Mouse (Mus musculus) frontal cortex, postnatal 14 days (tissue): Measurements from ENCODE around the gene Gnat1.
A peak's percentile ranks its signal among the peaks of the same experiment; 100 is the strongest.

ENCODE experiments used
- DNase-seq, 2 experiments: peaks; one replicate each; pipeline ENCODE4 v3.0.0; 2022; ENCODE audit warnings: low spot score in 2 of 2

Gene Gnat1

GRCm38 (mm10) chr9:107679501-107679900 lies at the start of gene Gnat1:
TSS of gene Gnat1 (minus strand) at chr9:107679712.
- DNase-seq = no peak

DNA sequence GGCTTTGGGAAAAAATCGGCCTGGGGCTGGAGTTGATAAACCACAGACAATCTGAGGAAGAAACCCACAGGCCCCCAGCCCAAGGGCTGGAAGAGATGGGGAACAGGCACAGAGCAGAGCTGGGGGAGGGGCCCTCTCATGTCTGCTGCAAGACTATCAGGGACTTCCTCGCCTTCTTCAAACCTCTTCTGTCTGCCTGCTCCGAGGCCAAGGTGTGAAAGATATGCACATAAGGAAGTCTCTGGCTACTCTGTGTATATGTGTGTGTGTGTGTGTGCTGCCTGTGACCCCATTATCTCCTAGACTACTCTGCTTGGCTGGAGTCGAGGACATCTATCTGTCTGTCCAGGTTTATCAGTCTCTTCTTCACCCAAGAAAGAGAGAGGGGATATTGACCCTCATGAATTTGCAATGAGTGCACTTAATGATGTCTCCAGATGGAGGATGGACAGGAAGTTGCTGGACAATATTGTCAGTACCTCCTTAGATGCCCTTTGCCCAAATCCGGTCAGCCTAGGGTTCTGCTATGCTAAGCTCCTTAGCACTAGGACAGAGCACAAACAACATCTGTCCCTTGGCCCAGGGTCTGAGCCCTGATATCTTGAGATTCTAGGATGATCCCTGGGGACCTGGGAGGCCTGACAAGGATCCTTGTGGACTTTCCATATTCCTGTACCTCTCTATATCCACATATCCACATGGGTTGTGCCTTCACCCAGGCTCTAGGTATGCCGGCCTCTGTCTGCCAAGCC lies 49.6 kb upstream of the Gnat1 start:
- DNase-seq = no peak

DNA sequence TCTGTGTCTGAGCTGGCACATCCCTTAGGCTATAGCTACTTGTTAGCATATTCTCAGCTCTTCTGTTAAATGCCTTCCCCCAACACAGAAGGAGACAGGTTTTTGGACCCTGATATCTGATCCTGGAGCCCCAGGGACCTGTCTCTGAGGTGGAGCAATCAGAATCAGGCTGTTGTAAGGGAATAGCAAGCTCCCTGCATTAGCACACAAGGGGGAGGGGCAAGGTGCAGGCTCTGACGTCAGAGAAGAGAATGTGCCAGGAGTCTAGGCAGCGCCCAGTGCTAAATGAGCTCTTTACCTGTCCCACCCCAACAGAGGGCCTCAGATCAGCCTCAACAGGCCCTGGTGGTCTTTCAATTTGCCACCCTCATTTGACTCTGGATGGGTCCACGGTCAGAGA lies 47.5 kb upstream of the Gnat1 start:
- no peak for DNase-seq

- DNase-seq = no peak
These were observed 45.3 kb upstream of the Gnat1 start for GRCm38 (mm10) chr9:107724796-107725195.

- no peak for DNase-seq
These were observed 44.5 kb upstream of the Gnat1 start for GRCm38 (mm10) chr9:107723794-107724531.

DNA sequence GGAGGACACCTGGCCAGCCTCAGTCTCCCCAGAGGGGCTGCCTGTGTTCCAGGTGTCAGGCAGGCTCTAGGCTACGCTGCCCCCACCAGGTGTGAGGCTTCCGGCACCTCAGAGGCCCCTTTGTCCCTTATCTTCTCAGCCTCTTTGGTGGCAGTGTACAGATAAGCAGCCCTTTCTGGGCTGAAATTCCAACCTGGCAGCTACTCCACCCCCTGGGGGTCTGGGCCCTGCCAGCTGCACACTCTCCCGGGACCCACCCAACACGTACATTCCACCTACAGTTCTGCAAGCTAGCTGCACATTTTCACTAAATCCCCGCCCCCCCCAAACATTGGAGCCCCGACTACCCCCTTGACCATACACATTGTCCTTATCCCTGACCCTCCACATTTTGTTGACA lies 43.8 kb upstream of the Gnat1 start:
- DNase-seq = no peak

DNA sequence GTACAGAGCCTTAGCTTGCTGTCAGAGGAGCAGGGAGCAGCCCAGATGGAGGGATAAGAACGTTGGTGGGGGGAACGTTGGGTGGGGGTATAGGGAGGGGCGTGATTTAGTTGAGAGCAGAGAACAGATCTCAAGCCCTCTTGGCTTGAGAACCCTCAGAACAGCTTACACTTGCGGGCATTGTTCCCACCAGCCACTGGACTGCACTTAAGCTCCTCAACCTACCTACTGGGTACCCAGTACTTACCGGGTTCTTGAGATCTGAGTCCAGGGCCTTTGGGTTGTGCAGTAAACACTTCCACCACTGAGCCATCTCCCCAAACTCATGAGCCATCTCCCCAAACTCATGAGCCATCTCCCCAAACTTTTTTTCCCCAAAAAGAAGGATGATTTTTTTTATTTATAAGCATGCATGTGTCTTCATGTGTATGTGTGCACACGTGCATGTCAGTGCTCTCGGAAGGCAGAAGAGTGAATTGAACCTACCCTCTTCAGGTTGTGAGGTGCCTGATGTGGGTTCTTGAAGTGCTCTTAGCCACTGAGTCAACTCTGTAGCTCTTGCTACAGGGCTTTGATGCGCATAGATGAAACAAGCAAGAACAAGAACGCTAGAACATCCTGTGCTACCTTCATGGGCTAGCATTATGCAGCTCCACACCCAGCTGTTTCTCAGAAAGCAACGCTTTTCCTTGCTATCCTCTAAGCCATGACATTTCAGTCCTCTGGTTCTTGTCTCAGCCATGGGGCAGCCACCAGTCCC lies 39.4 kb upstream of the Gnat1 start:
- DNase-seq = no peak

DNA sequence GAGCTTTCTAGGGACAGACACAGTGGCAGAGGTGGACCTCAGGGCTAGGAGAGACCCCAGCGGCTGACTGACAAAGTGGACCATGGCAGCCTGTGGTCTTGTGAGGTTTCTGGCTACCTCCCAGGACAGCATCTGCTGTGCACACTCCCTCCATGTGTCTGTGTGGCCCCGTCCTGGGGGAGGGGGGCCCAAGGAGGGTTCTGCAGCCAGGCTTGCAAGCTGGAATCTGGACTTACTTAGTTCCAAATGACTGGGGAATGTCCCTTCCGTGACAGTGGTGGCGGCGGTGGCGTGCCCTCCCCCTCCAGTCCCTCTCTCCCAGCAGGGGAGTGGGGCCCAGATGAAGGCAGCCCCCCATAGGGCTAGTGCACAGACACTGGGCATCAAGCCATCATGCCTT lies 37.4 kb upstream of the Gnat1 start:
- no peak for DNase-seq

DNA sequence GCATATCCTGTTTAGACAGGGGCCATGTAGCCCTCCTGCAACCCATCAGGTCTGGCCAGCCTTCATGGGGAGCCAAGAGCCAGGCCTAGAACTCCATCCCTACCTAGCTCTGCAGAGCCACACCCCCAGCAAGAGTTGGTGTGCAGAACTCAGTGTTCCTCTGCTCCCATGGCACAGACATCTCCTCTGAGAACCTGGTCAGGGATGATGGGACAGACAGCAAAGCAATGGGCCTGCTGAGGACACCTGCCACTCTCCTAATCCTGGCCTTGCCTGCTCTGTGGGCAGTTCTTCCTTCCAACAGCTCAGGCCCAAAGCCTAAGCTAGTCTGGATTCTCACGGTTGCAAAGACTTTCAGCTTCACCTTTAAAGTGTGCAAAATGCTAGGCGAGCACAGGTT lies 36.1 kb upstream of the Gnat1 start:
- no peak for DNase-seq

- no peak for DNase-seq
These were observed 34.9 kb upstream of the Gnat1 start for GRCm38 (mm10) chr9:107714221-107714952.

DNA sequence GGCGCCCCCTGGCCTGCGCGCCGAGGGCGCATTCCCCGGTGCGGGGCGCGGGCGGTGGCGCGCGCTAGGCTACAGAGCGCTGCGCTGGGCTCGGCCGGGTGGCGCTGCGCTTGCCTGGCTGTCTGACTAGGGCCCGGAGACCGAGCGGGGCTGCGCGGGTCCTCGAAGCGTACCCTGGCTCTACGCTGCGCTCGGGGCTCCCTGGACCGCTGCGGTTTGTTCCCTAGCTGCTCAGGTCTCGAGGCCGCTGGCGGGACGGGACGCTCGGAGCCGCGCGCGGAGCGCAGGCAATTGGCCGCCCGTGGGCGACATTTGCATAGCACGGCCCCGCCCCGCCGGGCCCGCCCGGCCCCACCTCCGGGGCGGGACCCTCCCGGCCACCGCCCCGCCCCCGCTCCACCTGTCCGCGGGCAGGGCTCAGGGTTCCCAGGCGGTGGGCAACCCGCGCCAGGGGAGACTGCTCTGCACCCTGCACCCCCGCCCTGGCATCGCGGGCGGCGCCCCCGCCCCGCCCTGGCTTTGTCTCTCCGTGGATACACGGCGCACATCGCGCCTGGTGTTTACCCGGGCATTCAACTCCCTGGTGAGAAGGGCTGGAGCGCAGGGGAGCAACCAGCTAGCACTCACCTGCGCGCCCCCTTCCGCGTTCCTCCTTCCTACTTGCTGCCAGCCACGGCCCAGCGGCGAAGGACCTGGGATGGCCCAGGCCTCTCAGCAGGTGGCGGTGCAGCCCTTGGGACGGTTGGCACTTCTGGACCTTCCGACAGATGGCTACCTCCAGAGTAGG lies 30.4 kb upstream of the Gnat1 start, which contains the start of gene Sema3f:
Gene Sema3f (minus strand): TSS at position 779 of the 787 bp plus-strand sequence.
- peak in 1 of 2 experiments; percentile 61 for DNase-seq

GRCm38 (mm10) chr9:107709096-107709696 lies 29.7 kb upstream of the Gnat1 start:
- no peak for DNase-seq

GRCm38 (mm10) chr9:107708439-107709095 lies 29.1 kb upstream of the Gnat1 start:
- no peak for DNase-seq

DNA sequence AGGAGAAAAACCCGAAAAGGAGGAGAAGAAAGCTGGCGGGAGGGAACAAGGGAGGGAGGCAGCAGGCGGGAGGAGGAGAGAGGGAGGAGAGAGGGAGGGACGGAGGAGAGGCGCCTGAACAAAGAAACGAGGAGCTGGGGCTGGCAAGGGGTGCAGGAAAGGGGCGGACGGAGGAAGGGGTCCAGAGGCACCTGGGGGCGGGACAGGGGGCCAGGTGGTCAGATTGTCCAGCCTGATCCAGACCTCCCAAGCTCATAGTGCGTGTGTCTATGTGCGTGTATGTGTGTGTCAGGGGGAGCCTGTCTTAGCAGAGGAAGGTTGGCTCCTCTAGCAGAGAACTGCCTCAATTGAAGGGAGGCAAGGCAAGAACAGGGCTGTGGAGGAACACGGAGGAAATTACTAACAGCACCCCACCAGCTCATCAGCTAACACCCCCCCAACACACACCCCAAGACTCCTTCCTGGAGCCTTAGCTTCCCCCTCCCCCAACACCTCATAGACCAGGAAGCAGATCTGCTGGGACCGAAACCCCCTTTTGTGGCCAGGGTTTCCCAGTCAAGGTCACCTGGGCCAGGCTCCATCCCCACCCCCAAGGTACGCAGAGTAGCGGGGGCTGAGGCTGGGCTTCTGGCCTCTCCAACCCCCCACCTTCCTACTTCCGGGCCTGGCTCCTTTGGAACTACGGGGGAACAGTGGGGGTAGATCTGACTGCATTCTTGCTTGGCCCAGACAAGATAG lies 28.4 kb upstream of the Gnat1 start:
- DNase-seq = no peak

GRCm38 (mm10) chr9:107706781-107707211 lies 27.3 kb upstream of the Gnat1 start:
- DNase-seq = no peak

DNA sequence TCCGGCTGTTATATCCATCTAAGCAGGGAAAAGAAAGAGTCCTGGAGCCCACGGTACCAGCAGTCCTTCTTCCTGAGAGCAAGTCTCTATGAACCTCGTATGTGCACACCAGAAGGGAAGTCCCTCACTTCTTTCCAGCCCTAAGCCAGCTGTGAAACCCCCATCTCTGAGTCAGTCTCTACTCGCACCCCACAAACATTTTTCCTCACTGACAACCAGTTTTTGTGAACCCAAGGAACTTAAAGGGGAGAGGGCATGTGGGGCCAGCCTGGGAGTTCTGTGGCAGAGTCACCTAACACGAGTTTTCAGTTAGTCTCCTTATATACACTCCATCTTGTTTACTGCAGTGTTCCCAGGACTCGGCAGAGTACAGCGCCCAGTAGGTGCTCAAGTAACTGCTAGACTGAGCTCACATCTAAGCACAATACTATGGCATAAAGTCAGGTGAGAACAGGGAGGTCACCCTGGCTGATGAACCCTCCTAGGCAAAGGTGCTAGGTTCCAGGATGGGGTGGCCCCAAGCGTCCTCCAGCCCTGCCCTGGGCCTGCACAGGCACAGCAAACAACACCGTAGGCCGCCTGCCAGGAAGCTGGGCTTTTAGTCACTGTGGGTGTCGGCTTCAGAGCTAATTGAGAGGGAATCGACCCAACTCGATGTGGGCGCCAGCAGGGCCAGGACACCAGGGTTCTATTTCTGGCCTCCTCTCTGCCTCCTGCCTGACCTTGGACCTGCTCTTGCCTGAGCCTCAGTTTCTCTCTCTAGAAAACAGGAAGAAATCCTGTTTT lies 24.0 kb upstream of the Gnat1 start:
- no peak for DNase-seq

DNA sequence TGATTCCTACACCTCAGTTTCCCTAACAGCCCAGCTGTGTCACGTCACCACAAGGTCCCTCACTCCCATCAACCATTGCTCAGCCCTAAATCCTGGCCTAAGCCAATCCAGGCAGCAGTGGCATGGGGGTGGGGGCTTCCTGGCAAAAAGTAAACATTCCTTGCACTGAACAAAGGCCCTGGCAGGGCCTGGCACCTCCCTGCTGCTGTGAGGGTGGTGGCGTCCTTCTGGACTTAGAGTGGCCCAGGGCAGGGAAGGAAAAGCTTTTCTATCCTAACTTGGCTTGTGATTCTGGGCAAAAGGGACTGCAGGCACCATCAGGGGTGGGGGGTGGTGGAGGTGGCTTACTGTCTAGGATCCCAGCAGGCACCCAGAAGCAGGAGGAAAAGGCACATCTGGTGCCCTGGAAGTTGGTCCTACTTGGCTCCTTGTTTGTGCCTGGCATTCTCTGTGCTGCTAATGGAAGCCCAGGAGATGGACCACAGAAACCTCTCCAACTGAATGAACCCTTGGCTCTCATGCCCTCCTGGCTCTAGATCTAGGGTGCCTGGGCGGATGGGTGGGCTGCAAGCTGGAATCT lies 23.2 kb upstream of the Gnat1 start:
- DNase-seq = no peak

DNA sequence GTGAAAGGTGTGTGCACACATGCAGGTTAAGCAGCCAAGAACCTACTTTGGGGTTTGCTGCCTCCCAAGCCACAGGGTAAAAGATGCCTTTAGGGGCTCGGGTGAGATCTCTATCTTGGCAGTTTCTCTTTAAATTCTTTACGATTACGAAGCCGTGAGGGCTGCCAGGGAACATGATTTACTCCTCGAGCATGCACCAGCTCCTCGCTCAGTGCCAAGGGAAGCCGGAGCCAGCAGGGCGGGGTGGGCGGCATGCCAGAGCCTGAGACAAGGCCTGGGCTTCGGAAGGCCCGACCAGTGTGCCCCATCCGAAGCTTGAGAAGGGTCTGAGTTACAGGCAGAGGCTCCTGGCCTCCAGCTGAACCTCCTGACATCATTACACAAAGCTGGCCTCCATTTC lies 22.1 kb upstream of the Gnat1 start:
- peak; percentile 60 to 62 for DNase-seq
